Mouse (Mus musculus) CH12.LX (cell line): ENCODE measurements around the gene Slc22a7. TPM values are rescaled to one million over a fixed set of nuclear protein-coding genes. Genes with fewer than 3 reads are reported as not detected.

Source experiments
- DNase-seq: peaks from one replicate; pipeline ENCODE4 v3.0.0-alpha.2; 2013; ENCODE audit errors: extremely low read depth
- H3K27ac ChIP-seq: 2 replicates; pipeline ENCODE4 v1.5.1; 2012; ENCODE audit warnings: low read depth, mild to moderate bottlenecking, control low read depth, moderate library complexity; ENCODE audit not compliant: insufficient read depth
- H3K27me3 ChIP-seq: replicated peaks from 2 replicates; pipeline ENCODE3; 2012; ENCODE audit warnings: inconsistent platforms
- H3K36me3 ChIP-seq, 2 experiments: replicated peaks in 1 of 2; 2 replicates each; pipeline versions ENCODE3 to v1.6.1; 2012; ENCODE audit warnings: inconsistent platforms in 1 of 2, low read length in 1 of 2, mild to moderate bottlenecking in 1 of 2, mixed read lengths in 1 of 2, moderate library complexity in 1 of 2; ENCODE audit not compliant: control insufficient read depth in 1 of 2, insufficient read depth in 1 of 2
- H3K4me1 ChIP-seq, 2 experiments: 2 replicates each; pipeline ENCODE4 v1.6.1; 2012; ENCODE audit warnings: inconsistent platforms in 1 of 2, moderate library complexity in 1 of 2; ENCODE audit not compliant: insufficient read depth in 2 of 2, control insufficient read depth in 1 of 2
- H3K4me2 ChIP-seq: 2 replicates; pipeline ENCODE4 v1.6.1; 2012; ENCODE audit warnings: low read depth, mild to moderate bottlenecking, control low read depth; ENCODE audit not compliant: poor library complexity, insufficient read depth, severe bottlenecking
- H3K4me3 ChIP-seq, 3 experiments: fragments of 150-350 bp in 1 of 3; sonication (generic) in 1 of 3; replicated peaks in 1 of 3; 2 replicates each; pipeline versions ENCODE3 to v1.5.1; 2011 to 2012; ENCODE audit warnings: low read depth in 2 of 3, low read length in 2 of 3, mild to moderate bottlenecking in 2 of 3, moderate library complexity in 2 of 3, control low read depth in 1 of 3, improper control_type of control experiment in 1 of 3, inconsistent platforms in 1 of 3, mixed read lengths in 1 of 3; ENCODE audit not compliant: poor library complexity in 1 of 3
- H3K79me2 ChIP-seq: replicated peaks from 2 replicates; pipeline ENCODE4 v1.6.1; 2012; ENCODE audit warnings: mild to moderate bottlenecking, moderate library complexity; ENCODE audit not compliant: control insufficient read depth, poor library complexity, insufficient read depth, severe bottlenecking; ENCODE audit errors: extremely low read depth
- H3K9ac ChIP-seq: 2 replicates; pipeline ENCODE4 v1.6.1; 2012; ENCODE audit warnings: low read depth, mild to moderate bottlenecking, control low read depth, moderate library complexity; ENCODE audit not compliant: insufficient read depth
- H3K9me3 ChIP-seq: replicated peaks from 2 replicates; pipeline ENCODE3; 2012; ENCODE audit warnings: low read length, inconsistent platforms, mixed read lengths
- BHLHE40 ChIP-seq: IDR thresholded peaks from 2 replicates; pipeline ENCODE4 v1.6.1; 2011; ENCODE audit warnings: mild to moderate bottlenecking, low read depth, low read length, improper control_type of control experiment
- CHD1 ChIP-seq: IDR thresholded peaks from 2 replicates; pipeline ENCODE4 v1.6.1; 2012; ENCODE audit warnings: low read depth, low read length, improper control_type of control experiment, inconsistent platforms
- CHD2 ChIP-seq: IDR thresholded peaks from 2 replicates; pipeline ENCODE4 v1.6.1; 2011; ENCODE audit warnings: low read length, improper control_type of control experiment
- CTCF ChIP-seq, 2 experiments: IDR thresholded peaks in 1 of 2; conservative IDR thresholded peaks in 1 of 2; 2 replicates each; pipeline ENCODE4 v1.5.1; 2011 to 2012; ENCODE audit warnings: low read depth in 2 of 2, low read length in 2 of 2, improper control_type of control experiment in 1 of 2, inconsistent platforms in 1 of 2, mild to moderate bottlenecking in 1 of 2, moderate library complexity in 1 of 2
- ELF1 ChIP-seq: IDR thresholded peaks from 2 replicates; pipeline ENCODE4 v1.6.1; 2014; ENCODE audit warnings: low read depth, mild to moderate bottlenecking, inconsistent platforms, low read length, improper control_type of control experiment
- GABPA ChIP-seq: IDR thresholded peaks from 2 replicates; pipeline ENCODE4 v1.6.1; 2012; ENCODE audit warnings: low read depth, low read length, improper control_type of control experiment, inconsistent platforms; ENCODE audit not compliant: insufficient replicate concordance
- HCFC1 ChIP-seq: IDR thresholded peaks from 2 replicates; pipeline ENCODE4 v1.6.1; 2012; ENCODE audit warnings: low read depth, mild to moderate bottlenecking, inconsistent platforms, low read length, improper control_type of control experiment
- MAX ChIP-seq: IDR thresholded peaks from 2 replicates; pipeline ENCODE4 v1.6.1; 2011; ENCODE audit warnings: low read length, improper control_type of control experiment
- MAZ ChIP-seq: IDR thresholded peaks from 2 replicates; pipeline ENCODE4 v1.6.1; 2012; ENCODE audit warnings: low read depth, mild to moderate bottlenecking, inconsistent platforms, low read length, improper control_type of control experiment, moderate library complexity
- NELFE ChIP-seq: IDR thresholded peaks from 2 replicates; pipeline ENCODE4 v1.6.1; 2011; ENCODE audit warnings: low read depth, low read length, improper control_type of control experiment
- PAX5 ChIP-seq: IDR thresholded peaks from 2 replicates; pipeline ENCODE4 v1.6.1; 2012; ENCODE audit warnings: low read length, inconsistent platforms, mixed read lengths
- POLR2A ChIP-seq: IDR thresholded peaks from 2 replicates; pipeline ENCODE4 v1.6.1; 2011; ENCODE audit warnings: low read depth, mild to moderate bottlenecking, improper control_type of control experiment, low read length
- POLR2AphosphoS2 ChIP-seq: IDR thresholded peaks from 2 replicates; pipeline ENCODE4 v1.6.1; 2011; ENCODE audit warnings: low read depth, low read length, improper control_type of control experiment
- RAD21 ChIP-seq: IDR thresholded peaks from 2 replicates; pipeline ENCODE4 v1.6.1; 2011; ENCODE audit warnings: low read depth, mild to moderate bottlenecking, low read length, improper control_type of control experiment, moderate library complexity
- SIN3A ChIP-seq: IDR thresholded peaks from 2 replicates; pipeline ENCODE4 v1.6.1; 2012; ENCODE audit warnings: low read length, improper control_type of control experiment, inconsistent platforms
- SMC3 ChIP-seq: IDR thresholded peaks from 2 replicates; pipeline ENCODE4 v1.6.1; 2011; ENCODE audit warnings: low read depth, low read length, improper control_type of control experiment
- TBP ChIP-seq: conservative IDR thresholded peaks from 2 replicates; pipeline ENCODE4 v1.6.1; 2011; ENCODE audit warnings: low read depth, low read length, improper control_type of control experiment
- TCF12 ChIP-seq: IDR thresholded peaks from 2 replicates; pipeline ENCODE4 v1.6.1; 2014; ENCODE audit warnings: low read depth, mild to moderate bottlenecking, inconsistent platforms, low read length, improper control_type of control experiment
- ZC3H11A ChIP-seq: IDR thresholded peaks from 2 replicates; pipeline ENCODE4 v1.6.1; 2012; ENCODE audit warnings: low read depth, mild to moderate bottlenecking, inconsistent platforms, low read length, improper control_type of control experiment
- ZKSCAN1 ChIP-seq: IDR thresholded peaks from 2 replicates; pipeline ENCODE4 v1.6.1; 2012; ENCODE audit warnings: low read depth, inconsistent platforms, low read length, improper control_type of control experiment, borderline replicate concordance
- ZMIZ1 ChIP-seq: IDR thresholded peaks from 2 replicates; pipeline ENCODE4 v1.6.1; 2012; ENCODE audit warnings: low read depth, mild to moderate bottlenecking, inconsistent platforms, low read length, improper control_type of control experiment
- ZNF384 ChIP-seq: IDR thresholded peaks from 2 replicates; pipeline ENCODE4 v1.6.1; 2012; ENCODE audit warnings: low read depth, low read length, improper control_type of control experiment, inconsistent platforms
- dilution Hi-C: fragments of 300-500 bp; cut with MboI; formaldehyde crosslinking; loops from 2 replicates; pipeline ENCODE4 v1.14.3; 2020; ENCODE audit warnings: low sequenced_read_pairs; ENCODE audit not compliant: extremely low pct_unique_long_range_greater_than_20kb, extremely low pct_ligation_motif_present
- in situ Hi-C: fragments of 300-500 bp; cut with MboI; formaldehyde crosslinking; loops from 3 replicates; pipeline ENCODE4 v1.14.3; 2019; ENCODE audit warnings: low sequenced_read_pairs, low pct_ligation_motif_present, low pct_unique_long_range_greater_than_20kb, mixed read lengths
- polyA plus RNA-seq: library from polyadenylated mRNA; unstranded; fragments of >175 nt; gene quantifications from 2 replicates; pipeline ENCODE4 v1.2.1, GENCODE M21; 2012; ENCODE audit warnings: low read depth; ENCODE audit not compliant: insufficient read length
- total RNA-seq, 2 experiments: library from RNA; depleted of rRNA; stranded (reverse); fragments of 300-350 nt in 1 of 2; fragments of >200 nt in 1 of 2; gene quantifications; 2 replicates each; pipeline ENCODE4 v1.2.3; 2012 to 2014

The Slc22a7 gene
- total and polyA plus RNA-seq, 3 experiments: not detected

GRCm38 (mm10) chr17:46458439-46458838 is 20.2 kb upstream of the Slc22a7 start:
- Histone ChIP-seq H3K36me3 (no peaks in the 10 kb centered on the region), H3K4me3 (no peak overlapping the region), H3K9ac (no peak overlapping the region), H3K27me3 (peaks cover 92% of the 10 kb centered on the region), H3K9me3 (no peaks in the 10 kb centered on the region), H3K4me2 (no peak overlapping the region), H3K79me2 (no peaks in the 10 kb centered on the region), H3K27ac (no peak overlapping the region), H3K4me1 (peaks cover 9 to 12% of the 10 kb centered on the region in 2 experiments; a peak in 3 of 4 replicates)
- TF ChIP-seq ZNF384 (no peak), ZMIZ1 (no peak), CTCF (conservative IDR thresholded peaks at IDR 0.05 in 1 of 2, IDR thresholded peaks at IDR 0.05 in 1 of 2; ENCODE audit: low read depth in 2 of 2, low read length in 2 of 2) (no peak)
- DNase-seq: no peak
- in situ Hi-C loops (no loop called here), dilution Hi-C loops (no loop called here)

GRCm38 (mm10) chr17:46457791-46458190 is 19.5 kb upstream of the Slc22a7 start:
- peak; percentile 71 for DNase-seq
- H3K9me3 ChIP-seq: no peaks in the 10 kb centered on the region
- H3K9ac ChIP-seq: no peak overlapping the region
- H3K36me3 ChIP-seq: no peaks in the 10 kb centered on the region
- H3K27me3 ChIP-seq: peaks cover 92% of the 10 kb centered on the region
- dilution Hi-C loops: no loop called here
- H3K79me2 ChIP-seq: no peaks in the 10 kb centered on the region
- peaks cover 12 to 13% of the 10 kb centered on the region in 2 experiments; a peak in 3 of 4 replicates for H3K4me1 ChIP-seq
- no peak overlapping the region for H3K4me3 ChIP-seq
- no peak overlapping the region for H3K4me2 ChIP-seq
- H3K27ac ChIP-seq: no peak overlapping the region
- TF ChIP-seq SIN3A: no peak
- no peak for TF ChIP-seq MAX
- TF ChIP-seq CTCF (conservative IDR thresholded peaks at IDR 0.05 in 1 of 2, IDR thresholded peaks at IDR 0.05 in 1 of 2; ENCODE audit: low read depth in 2 of 2, low read length in 2 of 2): peak; percentile 35 to 90; a peak in 3 of 4 replicates
- TF ChIP-seq BHLHE40: no peak
- TF ChIP-seq RAD21: peak; percentile 76
- no peak for TF ChIP-seq CHD1
- no peak for TF ChIP-seq MAZ
- TF ChIP-seq POLR2AphosphoS2: no peak
- no peak for TF ChIP-seq POLR2A
- TF ChIP-seq ZC3H11A: no peak
- peak; percentile 66 for TF ChIP-seq SMC3
- TF ChIP-seq HCFC1: no peak
- TF ChIP-seq ELF1: no peak
- TF ChIP-seq TCF12: no peak
- TF ChIP-seq PAX5: no peak
- TF ChIP-seq CHD2: no peak
- no peak for TF ChIP-seq GABPA
- TF ChIP-seq ZKSCAN1: no peak
- TF ChIP-seq TBP: no peak
- TF ChIP-seq NELFE: no peak
- in situ Hi-C loops: no loop called here
